Mouse (Mus musculus): ENCODE results near the gene Snrpa1.

The Snrpa1 gene

DNA sequence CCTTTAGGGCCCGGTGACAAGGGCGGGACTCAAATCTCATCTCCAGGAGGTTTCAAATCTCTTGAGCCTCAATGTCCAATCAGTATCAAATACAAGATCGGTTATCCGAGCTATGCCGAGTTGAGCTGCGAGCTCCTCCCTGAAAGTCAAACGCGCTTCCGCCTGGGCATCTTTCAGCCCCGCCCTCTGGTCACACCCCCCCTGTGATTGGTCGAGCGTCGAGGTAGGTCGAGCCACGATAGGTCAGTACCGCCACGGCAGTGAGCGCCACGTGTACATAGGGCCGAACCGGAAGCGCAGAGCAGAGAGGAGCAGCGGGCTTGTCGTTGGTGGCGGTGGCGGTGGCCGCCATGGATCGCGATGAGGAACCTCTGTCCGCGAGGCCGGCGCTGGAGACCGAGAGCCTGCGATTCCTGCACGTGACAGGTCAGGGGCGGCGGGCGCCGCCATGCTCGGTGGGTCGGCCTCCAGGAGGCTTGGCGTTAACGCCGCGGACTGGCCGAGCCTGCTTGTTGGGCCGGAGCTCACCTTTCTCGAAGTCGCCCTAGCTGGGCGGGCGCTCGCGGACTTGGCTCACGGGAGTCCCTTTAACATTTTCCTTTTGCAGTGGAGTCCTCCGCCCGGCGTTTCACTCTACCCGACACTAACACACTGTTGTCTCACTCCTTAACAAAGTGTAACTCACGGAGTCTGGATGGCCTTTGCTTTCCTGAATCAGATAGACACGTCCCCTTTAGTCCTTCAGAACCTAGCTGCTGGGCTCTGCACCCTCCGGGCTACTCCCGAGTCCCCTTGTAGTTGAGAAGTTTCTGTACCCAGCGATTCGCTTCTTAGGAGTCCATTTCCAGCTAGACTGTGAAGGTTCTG lies 20.8 kb downstream of the Snrpa1 start, which contains the start of gene Selenos:
TSS of gene Selenos (plus strand) at position 286 of the 867 bp plus-strand sequence.
- peak; percentile 96 for DNase-seq (ENCODE audit: low spot score)

GRCm38 (mm10) chr7:66080231-66080613 lies 21.4 kb downstream of the Snrpa1 start:
- DNase-seq (ENCODE audit: low spot score): peak; percentile 37

DNA sequence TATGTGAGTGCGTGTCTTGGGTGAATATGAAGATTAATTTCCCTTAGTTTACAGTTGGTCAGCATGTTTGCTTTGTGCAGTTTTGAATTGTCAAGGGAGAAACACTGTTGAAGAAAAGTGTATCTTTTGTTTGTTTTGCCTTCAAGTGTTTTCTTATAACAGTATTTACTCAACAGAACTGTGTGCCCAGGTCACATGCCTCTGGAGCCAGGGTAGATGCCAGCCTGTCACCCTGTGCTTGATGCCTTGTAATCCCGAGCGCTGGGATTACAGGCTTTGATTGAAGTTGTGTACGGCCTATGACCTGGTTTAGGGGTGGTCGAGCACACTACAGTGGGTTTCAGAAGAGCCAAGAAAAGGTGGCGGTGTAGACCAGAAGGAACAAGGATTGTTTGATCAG lies 25.0 kb downstream of the Snrpa1 start:
- DNase-seq (ENCODE audit: low spot score): no peak

DNA sequence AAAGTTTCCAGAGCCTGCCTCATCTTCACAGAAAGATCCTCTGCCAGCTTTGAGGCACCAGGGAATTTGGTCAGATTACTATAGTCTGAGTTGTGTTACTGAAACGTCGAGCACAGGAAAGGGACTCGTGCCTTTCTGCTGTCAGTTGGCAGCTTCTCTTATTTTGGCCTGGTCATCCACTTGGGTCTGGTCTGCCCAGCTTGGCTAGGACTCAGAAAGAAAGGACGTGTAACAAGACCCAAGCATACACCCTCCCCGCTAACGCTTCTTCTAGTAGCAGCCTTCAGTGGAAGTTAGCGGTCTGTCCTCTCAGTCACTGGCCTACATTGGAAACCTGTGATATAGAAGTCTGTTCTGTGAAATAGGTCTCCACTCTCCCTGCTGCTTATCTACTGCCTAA lies 25.7 kb downstream of the Snrpa1 start:
- no peak for DNase-seq (ENCODE audit: low spot score)

DNA sequence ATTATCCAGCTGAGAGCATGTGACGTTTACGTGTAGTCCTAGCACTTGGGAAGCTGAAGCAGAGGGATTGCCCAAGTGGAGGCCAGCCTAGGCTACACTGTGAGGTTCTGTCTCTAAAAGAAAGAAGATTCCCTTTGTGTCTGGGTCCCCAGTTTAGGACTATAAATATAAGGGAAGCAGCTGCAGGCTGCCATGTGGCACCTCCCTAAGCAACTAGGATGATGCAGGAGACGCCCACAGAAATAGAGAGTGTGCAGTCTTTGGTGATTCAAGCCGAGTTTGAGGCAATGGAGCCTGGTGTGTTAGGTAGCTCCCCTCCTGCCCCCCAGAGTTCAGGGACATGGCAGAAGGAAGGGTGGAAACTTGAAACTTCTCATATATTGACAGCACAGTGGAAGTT lies 28.8 kb downstream of the Snrpa1 start:
- DNase-seq (ENCODE audit: low spot score): no peak

- no peak for DNase-seq (ENCODE audit: low spot score)
Measured at GRCm38 (mm10) chr7:66088077-66088476, 29.3 kb downstream of the Snrpa1 start.

DNA sequence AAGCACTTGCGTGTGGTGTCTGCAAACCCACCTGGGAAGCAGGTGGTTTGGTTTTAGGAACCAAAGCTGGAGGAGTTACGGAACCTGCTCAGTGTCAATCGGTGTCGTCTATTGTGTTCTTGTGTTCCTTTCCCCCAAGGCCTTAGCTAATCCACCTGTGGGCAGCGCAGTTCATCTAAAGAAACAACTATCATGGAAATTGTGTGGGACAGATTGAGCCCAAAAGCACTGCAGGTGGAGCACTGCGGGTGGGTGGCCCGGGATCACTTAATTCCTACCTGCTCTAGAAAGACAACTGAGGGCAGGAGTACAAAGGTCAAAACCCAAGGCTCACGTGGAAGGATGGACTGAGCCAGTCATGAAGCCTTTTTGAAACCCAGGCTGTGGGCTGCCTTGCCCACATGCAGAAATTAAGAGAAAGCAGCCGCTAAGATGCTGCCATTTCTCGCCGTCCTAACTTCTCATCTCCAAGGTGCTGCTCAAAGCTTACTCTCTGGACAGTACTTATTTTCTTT lies 31.9 kb downstream of the Snrpa1 start:
- no peak for DNase-seq (ENCODE audit: low spot score)

GRCm38 (mm10) chr7:66091553-66091952 lies 32.8 kb downstream of the Snrpa1 start:
- DNase-seq (ENCODE audit: low spot score): no peak

GRCm38 (mm10) chr7:66092656-66093055 lies 33.9 kb downstream of the Snrpa1 start:
- no peak for DNase-seq (ENCODE audit: low spot score)

- DNase-seq (ENCODE audit: low spot score): peak; percentile 18
Measured at GRCm38 (mm10) chr7:66094141-66094540, 35.3 kb downstream of the Snrpa1 start.

GRCm38 (mm10) chr7:66098803-66099202 lies 40.0 kb downstream of the Snrpa1 start:
- no peak for DNase-seq (ENCODE audit: low spot score)

DNA sequence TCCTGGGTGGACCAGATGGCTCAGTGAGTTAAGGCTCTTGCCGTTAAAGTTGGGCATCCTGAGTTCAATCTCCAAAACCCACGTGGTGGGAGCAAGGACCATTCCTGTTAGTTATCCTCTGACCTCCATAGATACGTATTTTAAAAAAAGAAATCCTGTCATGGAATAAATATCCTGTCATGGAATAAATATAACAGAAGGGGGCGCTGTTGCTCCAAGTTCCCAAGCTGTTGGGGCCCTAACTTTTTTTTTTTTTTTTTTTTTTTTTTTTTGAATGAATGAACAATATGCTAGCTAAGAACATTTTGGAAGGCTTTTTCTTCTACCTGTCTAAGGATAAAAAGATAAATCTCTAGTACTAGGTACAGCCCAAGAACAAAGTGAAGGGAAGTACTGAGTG lies 43.1 kb downstream of the Snrpa1 start:
- peak; percentile 63 for DNase-seq (ENCODE audit: low spot score)

DNA sequence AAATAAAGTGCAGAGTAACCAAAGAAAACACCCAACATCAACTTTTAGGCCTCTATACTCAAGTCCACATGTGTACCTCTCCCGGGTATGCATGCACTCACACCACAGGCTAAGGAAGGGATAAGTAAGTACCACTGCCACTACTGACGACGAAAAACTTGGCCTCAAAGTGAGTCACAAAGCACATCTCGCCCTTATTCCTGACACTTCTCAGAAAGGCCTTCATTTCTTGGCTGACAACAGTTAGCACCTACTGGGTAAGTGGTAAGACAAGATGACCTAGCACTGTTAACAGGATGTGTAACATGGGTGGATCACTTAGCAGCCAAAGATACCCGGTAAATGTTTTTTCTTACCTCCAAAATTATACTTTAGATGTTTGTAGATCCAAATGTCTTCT lies 45.7 kb downstream of the Snrpa1 start:
- no peak for DNase-seq (ENCODE audit: low spot score)

GRCm38 (mm10) chr7:66105771-66106170 lies 47.0 kb downstream of the Snrpa1 start:
- DNase-seq (ENCODE audit: low spot score): no peak

- DNase-seq (ENCODE audit: low spot score): no peak
Measured at GRCm38 (mm10) chr7:66106581-66107056, 47.8 kb downstream of the Snrpa1 start.

DNA sequence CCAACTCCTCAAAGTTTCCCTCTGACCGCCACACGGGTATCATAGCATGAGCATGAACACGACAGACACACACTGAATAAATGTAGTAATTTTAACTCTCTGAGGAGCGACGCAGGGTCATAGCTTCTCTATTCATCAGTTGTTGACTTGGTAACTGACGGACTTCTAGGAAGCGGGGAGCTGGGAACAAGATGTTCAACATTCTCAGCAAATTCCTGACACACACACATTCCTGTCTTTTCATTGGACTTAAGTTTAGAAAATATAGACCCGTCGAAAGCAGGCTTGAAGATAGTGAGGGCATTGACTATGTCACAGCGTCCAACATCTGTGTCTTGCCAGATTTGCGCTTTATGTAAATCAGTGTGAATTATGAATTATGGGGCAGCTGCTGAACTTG lies 48.4 kb downstream of the Snrpa1 start:
- DNase-seq (ENCODE audit: low spot score): no peak

DNA sequence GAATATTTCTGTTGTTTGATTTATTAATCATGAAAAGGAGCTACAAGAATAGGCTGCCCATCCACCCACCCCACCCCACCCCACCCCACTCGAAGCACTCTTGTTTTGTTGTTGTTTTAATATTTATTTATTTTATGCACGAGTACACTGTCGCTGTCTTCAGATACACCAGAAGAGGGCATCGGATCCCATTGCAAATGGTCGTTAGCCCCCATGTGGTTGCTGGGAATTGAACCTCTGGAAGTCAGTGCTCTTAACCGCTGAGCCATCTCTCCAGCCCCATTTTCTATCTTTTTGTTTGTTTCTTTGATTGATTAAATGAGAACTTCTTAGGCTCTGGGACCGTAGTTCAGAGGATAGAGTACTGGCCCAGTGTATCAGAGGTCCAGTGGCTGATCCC lies 49.1 kb downstream of the Snrpa1 start:
- peak; percentile 72 for DNase-seq (ENCODE audit: low spot score)

DNA sequence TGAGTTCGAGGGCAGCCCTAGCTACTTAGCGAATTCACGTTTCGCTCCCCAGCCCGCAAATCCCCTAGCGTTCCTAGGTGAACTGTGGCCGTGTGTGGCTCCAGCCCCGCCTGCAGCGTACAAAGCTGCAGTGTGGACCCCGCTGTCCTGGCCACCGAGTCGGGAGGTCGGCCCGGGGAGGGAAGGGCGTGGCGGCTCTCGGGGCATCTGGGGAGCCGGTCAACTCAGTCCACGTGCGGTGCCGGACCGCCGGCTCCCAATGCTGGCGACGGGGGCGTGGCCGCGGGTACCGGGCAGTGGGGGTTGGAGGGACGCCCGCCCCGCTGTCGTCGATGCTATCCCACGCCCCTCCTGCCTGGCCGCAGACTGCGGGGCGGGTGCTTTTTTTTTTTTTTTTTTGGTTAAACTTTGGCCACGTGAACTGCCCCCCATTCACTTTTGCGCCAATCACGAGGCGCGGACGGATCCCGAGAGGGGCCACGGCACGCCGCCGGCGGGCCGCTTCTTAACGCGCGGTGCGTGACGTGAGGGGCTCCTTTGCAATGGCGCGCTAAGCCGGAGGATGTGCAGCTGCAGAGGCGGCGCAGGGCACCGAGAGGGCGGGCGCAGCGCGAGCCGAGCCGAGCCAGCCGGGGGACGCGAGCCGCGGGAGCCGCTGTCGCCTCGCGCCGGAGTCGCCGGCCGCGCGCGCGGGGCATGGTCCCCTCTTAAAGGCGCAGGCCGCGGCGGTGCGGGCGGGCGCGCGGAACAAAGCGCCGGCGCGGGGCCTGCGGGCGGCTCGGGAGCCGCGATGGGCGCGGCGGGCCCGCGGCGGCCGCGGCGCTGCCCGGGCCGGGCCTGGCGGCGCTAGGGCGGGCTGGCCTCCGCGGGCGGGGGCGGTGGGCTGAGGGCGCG lies 50.4 kb downstream of the Snrpa1 start, which contains the start of gene Chsy1:
TSS of gene Chsy1 (plus strand) at position 555 of the 894 bp plus-strand sequence.
- DNase-seq (ENCODE audit: low spot score): peak; percentile 94

- DNase-seq (ENCODE audit: low spot score): peak; percentile 64
Measured at GRCm38 (mm10) chr7:66109855-66110635, 51.2 kb downstream of the Snrpa1 start.

DNA sequence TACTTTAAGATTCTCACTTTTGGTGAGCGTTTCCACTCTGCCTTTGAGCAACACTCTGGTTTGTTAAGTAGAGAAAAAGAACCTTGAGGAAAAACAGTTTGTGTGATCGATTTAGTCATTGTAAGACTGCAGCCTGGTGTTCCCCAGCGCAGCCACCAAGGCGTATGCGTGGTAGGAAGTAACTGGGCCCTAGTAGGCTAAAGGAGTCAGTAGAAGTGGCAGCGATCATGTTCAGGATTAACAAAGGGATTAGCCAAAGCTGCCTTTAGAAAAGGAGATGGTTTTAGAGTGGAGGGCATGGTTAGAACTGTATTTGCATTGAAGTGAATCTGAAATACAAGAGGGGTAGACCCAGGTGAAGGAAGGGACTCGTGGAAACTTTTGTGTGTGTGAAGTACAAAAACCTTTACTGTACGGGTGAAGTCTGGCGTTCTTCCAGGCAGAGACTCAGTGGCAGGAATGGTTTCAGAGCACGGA lies 51.9 kb downstream of the Snrpa1 start:
- peak; percentile 36 for DNase-seq (ENCODE audit: low spot score)

GRCm38 (mm10) chr7:66111211-66111610 lies 52.4 kb downstream of the Snrpa1 start:
- no peak for DNase-seq (ENCODE audit: low spot score)

All from MN1 (cell line).